Mouse (Mus musculus) embryonic fibroblast, embryonic 13.5 days (primary cell): Measurements from ENCODE around the gene Tnfsf10.
"Not testable (repeated sequence)": the region's sequence is repeated elsewhere in the genome, so short reads cannot be mapped to it uniquely, and the experiment has no call there.

Experiments used
- CTCF ChIP-seq: IDR thresholded peaks from 2 replicates; pipeline ENCODE4 v1.5.1; 2011; ENCODE audit warnings: mild to moderate bottlenecking, control low read depth, low read length, moderate library complexity, borderline replicate concordance; ENCODE audit not compliant: insufficient read depth
- POLR2A ChIP-seq: IDR thresholded peaks from 2 replicates; pipeline ENCODE4 v1.6.1; 2011; ENCODE audit warnings: low read depth, mild to moderate bottlenecking, control low read depth, low read length, moderate library complexity

GRCm38 (mm10) chr3:27279286-27279925, 37.4 kb upstream of the Tnfsf10 start:
- TF ChIP-seq CTCF, POLR2A: not testable (repeated sequence)
